Mouse (Mus musculus): ENCODE measurements around the gene Fcho2. TPM values are rescaled to one million over a fixed set of nuclear protein-coding genes. Genes with fewer than 3 reads are reported as not detected.
A peak's percentile ranks its signal among the peaks of the same experiment; 100 is the strongest.
"Not testable (repeated sequence)": the region's sequence is repeated elsewhere in the genome, so short reads cannot be mapped to it uniquely, and the experiment has no call there.

The Fcho2 gene
- 14.5 and 16.9 TPM in 2 replicates for polyA plus RNA-seq (2015; fragmentation: Nextera tagmentation; extraction: Ambion mirVana)

GRCm38 (mm10) chr13:98815147-98815785 lies at the start of gene Fcho2:
TSS of gene Fcho2 (minus strand) at chr13:98815449.
- DNase-seq (ENCODE audit: low spot score): peak; percentile 93

- no peak for DNase-seq (ENCODE audit: low spot score)
These were observed 40.0 kb upstream of the Fcho2 start for GRCm38 (mm10) chr13:98855291-98855690.

- no peak for DNase-seq (ENCODE audit: low spot score)
These were observed 30.5 kb upstream of the Fcho2 start for GRCm38 (mm10) chr13:98845794-98846193.

- peak; percentile 32 for DNase-seq (ENCODE audit: low spot score)
These were observed 21.3 kb upstream of the Fcho2 start for GRCm38 (mm10) chr13:98836423-98837088.

- DNase-seq (ENCODE audit: low spot score): no peak
These were observed 20.5 kb upstream of the Fcho2 start for GRCm38 (mm10) chr13:98835740-98836139.

GRCm38 (mm10) chr13:98834723-98835122 lies 19.5 kb upstream of the Fcho2 start:
- DNase-seq (ENCODE audit: low spot score): no peak

- DNase-seq (ENCODE audit: low spot score): no peak
These were observed 18.9 kb upstream of the Fcho2 start for GRCm38 (mm10) chr13:98834199-98834598.

GRCm38 (mm10) chr13:98832451-98833450 lies 17.5 kb upstream of the Fcho2 start:
- peak; percentile 14 for DNase-seq (ENCODE audit: low spot score)

- not testable (repeated sequence) for DNase-seq (ENCODE audit: low spot score)
These were observed 13.8 kb upstream of the Fcho2 start for GRCm38 (mm10) chr13:98829026-98829425.

GRCm38 (mm10) chr13:98825574-98825973 lies 10.3 kb upstream of the Fcho2 start:
- DNase-seq (ENCODE audit: low spot score): no peak

GRCm38 (mm10) chr13:98819094-98819493 lies 3.8 kb upstream of the Fcho2 start:
- no peak for DNase-seq (ENCODE audit: low spot score)

- DNase-seq (ENCODE audit: low spot score): no peak
These were observed 3.0 kb upstream of the Fcho2 start for GRCm38 (mm10) chr13:98818205-98818604.

GRCm38 (mm10) chr13:98817766-98818165 lies 2.5 kb upstream of the Fcho2 start:
- no peak for DNase-seq (ENCODE audit: low spot score)

GRCm38 (mm10) chr13:98816981-98817660 lies 1.9 kb upstream of the Fcho2 start:
- DNase-seq (ENCODE audit: low spot score): not testable (repeated sequence)

GRCm38 (mm10) chr13:98816571-98816970 lies 1.3 kb upstream of the Fcho2 start:
- DNase-seq (ENCODE audit: low spot score): no peak

- DNase-seq (ENCODE audit: low spot score): peak; percentile 49
These were observed 791 bp downstream of the Fcho2 start for GRCm38 (mm10) chr13:98814275-98815040.

- no peak for DNase-seq (ENCODE audit: low spot score)
These were observed 1.5 kb downstream of the Fcho2 start for GRCm38 (mm10) chr13:98813596-98814274.

GRCm38 (mm10) chr13:98813167-98813566 lies 2.1 kb downstream of the Fcho2 start:
- DNase-seq (ENCODE audit: low spot score): no peak

- no peak for DNase-seq (ENCODE audit: low spot score)
These were observed 3.0 kb downstream of the Fcho2 start for GRCm38 (mm10) chr13:98812285-98812684.

- DNase-seq (ENCODE audit: low spot score): no peak
These were observed 5.1 kb downstream of the Fcho2 start for GRCm38 (mm10) chr13:98810143-98810542.
